Mouse (Mus musculus) left cerebral cortex, adult 8-10 months (tissue): ENCODE data around the gene Slc37a3. TPM values are rescaled to one million over a fixed set of nuclear protein-coding genes. Genes with fewer than 3 reads are reported as not detected.
A peak's percentile ranks its signal among the peaks of the same experiment; 100 is the strongest.
"Not testable (repeated sequence)": the region's sequence is repeated elsewhere in the genome, so short reads cannot be mapped to it uniquely, and the experiment has no call there.

ENCODE experiments used
- DNase-seq, 2 experiments: peaks; one replicate each; pipeline ENCODE4 v3.0.0; 2022; ENCODE audit warnings: low spot score in 2 of 2
- total RNA-seq, 4 experiments: library from RNA; stranded (reverse); gene quantifications; 2 replicates each; pipeline ENCODE4 v1.2.4; 2022

The Slc37a3 gene
- total RNA-seq: 10 to 100 TPM; 56.9 to 64.9 (median 58.8) TPM

GRCm38 (mm10) chr6:39377311-39377827 is at the start of gene Slc37a3:
Slc37a3 (minus strand) TSS chr6:39377675.
- peak; percentile 74 to 88 for DNase-seq

- DNase-seq: no peak
Observed at GRCm38 (mm10) chr6:39426725-39427124, 49.2 kb upstream of the Slc37a3 start.

- DNase-seq: no peak
Observed at GRCm38 (mm10) chr6:39425181-39425580, 47.7 kb upstream of the Slc37a3 start.

- DNase-seq: no peak
Observed at GRCm38 (mm10) chr6:39423686-39424085, 46.2 kb upstream of the Slc37a3 start.

GRCm38 (mm10) chr6:39423130-39423551 is 45.7 kb upstream of the Slc37a3 start:
- DNase-seq: peak in 1 of 2 experiments; percentile 52

- DNase-seq: no peak
Observed at GRCm38 (mm10) chr6:39420867-39421266, 43.4 kb upstream of the Slc37a3 start.

GRCm38 (mm10) chr6:39419851-39420721 is 42.6 kb upstream of the Slc37a3 start, which contains the start of gene Mkrn1:
Mkrn1 (minus strand) TSS chr6:39420462.
- peak; percentile 64 to 84 for DNase-seq

GRCm38 (mm10) chr6:39419386-39419850 is 41.9 kb upstream of the Slc37a3 start:
- peak in 1 of 2 experiments; percentile 33 for DNase-seq

GRCm38 (mm10) chr6:39416654-39417053 is 39.2 kb upstream of the Slc37a3 start:
- not testable (repeated sequence) for DNase-seq

GRCm38 (mm10) chr6:39415762-39416161 is 38.3 kb upstream of the Slc37a3 start:
- DNase-seq: peak; percentile 38 to 69

GRCm38 (mm10) chr6:39414106-39414505 is 36.6 kb upstream of the Slc37a3 start:
- no peak for DNase-seq

- DNase-seq: no peak
Observed at GRCm38 (mm10) chr6:39406480-39406879, 29.0 kb upstream of the Slc37a3 start.

GRCm38 (mm10) chr6:39403136-39403535 is 25.7 kb upstream of the Slc37a3 start:
- DNase-seq: no peak

GRCm38 (mm10) chr6:39400343-39400742 is 22.9 kb upstream of the Slc37a3 start:
- DNase-seq: no peak

GRCm38 (mm10) chr6:39398342-39398741 is 20.9 kb upstream of the Slc37a3 start:
- DNase-seq: no peak

GRCm38 (mm10) chr6:39397046-39397445 is 19.6 kb upstream of the Slc37a3 start:
- DNase-seq: no peak

- DNase-seq: no peak
Observed at GRCm38 (mm10) chr6:39395916-39396315, 18.4 kb upstream of the Slc37a3 start.

GRCm38 (mm10) chr6:39395471-39395870 is 18.0 kb upstream of the Slc37a3 start:
- no peak for DNase-seq

- no peak for DNase-seq
Observed at GRCm38 (mm10) chr6:39389988-39390387, 12.5 kb upstream of the Slc37a3 start.

- DNase-seq: no peak
Observed at GRCm38 (mm10) chr6:39381125-39381880, 3.8 kb upstream of the Slc37a3 start, which contains the start of gene Rab19. Rab19 (plus strand) TSS chr6:39381175.

GRCm38 (mm10) chr6:39380276-39380675 is 2.8 kb upstream of the Slc37a3 start:
- DNase-seq: no peak

GRCm38 (mm10) chr6:39379749-39380148 is 2.3 kb upstream of the Slc37a3 start:
- DNase-seq: no peak
